Mouse (Mus musculus): ENCODE results near the gene Bclaf1.

Gene Bclaf1

DNA sequence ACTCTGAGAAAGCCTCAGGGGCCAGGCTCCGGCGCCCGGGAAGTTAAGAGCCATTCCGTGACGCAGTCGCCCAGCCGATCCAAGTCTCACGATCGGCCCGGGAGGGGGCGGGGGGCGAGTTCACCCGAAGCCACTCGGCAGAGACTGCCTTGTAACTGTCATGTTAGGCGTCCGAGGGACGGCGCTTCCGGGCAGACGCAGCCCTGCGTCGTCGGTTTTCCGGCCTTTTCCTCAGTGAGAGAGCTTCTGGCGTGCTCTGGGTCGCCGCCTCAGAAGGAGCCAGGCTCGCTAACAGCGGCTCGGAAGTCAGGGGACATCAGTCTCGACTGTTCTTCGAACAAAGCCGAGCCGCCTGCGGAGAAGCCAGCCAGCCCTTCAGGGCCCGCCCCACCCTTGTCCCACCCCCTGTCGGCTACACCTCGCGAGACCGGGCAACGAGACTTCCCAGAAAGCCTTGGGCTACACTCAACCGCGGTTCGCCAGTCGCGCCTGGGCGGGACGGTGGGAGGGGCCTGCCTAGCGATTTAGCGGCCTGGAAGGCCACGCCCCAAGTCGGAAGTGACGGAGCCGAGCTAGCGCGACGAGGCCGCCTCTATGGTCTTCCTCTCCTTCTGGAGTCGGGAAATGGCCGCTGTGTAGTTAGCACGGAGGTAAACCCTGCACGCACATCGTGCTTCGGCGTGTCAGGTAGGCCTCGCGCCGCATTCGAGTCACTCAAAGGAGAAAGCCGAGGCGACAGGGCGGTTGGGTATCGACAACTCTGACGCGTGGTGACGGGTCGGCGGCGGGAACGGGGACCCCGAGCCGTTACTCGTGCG is at the start of gene Bclaf1:
Gene Bclaf1, plus strand, starts transcription at position 552 of the 818 bp plus-strand sequence.
- DNase-seq: peak; percentile 100

DNA sequence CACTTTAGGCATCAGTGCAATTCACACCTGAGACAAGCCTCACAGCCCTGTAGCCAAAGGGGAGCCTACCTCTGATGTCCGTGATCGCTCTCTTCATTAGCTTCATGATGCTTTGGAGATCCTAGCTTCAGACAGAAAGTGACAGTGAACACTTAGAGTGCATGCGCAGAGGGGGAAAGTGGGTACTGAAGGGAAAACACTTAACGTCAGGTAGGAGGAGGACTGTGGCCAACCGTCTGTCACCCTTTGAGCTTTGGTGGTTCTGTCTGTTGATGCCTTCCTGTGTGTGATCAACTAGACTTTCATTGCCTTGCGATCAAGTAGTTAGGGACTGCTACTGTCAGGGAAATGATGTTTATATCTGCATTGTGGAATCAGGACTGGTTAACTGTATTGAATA is 49.4 kb upstream of the Bclaf1 start:
- DNase-seq: no peak

DNA sequence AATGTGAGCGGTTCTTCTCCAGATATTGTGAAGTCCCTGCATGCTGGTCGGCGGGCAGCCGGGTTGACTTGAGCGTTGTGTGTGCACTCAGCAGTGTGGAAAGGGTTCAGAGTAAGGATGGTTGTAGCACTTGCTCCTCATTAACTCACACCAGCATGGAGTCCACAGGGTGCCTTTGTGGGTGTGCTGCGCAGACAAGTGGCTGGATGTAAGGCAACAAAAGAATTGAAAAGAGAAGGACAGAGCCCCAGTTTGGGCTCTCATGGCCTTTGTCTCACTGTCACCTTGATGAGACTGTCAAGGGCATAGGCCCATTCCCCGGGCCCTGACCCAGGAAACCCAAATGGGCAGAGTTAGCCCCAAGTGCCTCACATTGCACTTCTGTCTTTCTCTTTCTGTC is 47.8 kb upstream of the Bclaf1 start:
- DNase-seq: no peak

DNA sequence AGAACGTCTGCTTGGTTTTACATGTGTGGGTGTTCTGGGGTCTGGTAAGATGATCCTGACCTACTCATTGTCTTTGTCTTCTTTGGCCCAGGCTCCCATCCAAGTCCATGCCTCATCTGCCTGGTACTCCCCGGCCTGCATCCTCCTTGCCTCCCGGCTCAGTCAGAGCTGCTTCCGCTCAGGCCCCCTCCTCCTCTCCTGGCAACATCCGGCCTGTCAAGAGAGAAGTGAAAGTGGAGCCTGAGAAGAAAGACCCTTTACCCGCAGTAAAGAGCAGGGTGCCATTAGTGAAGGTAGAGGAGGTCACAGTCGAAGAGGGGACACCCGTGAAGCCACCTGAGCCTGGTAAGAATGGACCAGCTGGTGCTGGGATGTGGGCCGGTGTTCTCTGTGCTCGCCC is 45.2 kb upstream of the Bclaf1 start:
- no peak for DNase-seq

DNA sequence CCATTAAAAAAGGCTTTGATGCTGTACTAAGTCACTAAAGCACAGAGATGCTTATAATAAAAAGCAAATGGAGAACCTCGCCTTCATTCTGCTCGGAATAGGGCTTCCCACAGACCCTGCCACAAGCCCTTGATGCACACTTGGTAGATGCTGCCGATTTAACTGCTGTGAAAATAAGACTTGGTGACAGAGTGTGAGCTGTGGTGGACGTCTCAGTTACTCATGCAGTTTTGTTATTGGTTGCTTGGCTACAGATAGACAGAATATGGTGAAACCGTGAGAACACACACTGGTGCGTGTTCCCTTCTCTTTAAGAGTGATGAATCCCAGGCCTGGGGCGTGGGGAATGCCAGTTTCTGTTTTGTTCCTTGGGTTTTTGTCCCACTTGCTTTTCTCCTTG is 43.3 kb upstream of the Bclaf1 start:
- DNase-seq: no peak

DNA sequence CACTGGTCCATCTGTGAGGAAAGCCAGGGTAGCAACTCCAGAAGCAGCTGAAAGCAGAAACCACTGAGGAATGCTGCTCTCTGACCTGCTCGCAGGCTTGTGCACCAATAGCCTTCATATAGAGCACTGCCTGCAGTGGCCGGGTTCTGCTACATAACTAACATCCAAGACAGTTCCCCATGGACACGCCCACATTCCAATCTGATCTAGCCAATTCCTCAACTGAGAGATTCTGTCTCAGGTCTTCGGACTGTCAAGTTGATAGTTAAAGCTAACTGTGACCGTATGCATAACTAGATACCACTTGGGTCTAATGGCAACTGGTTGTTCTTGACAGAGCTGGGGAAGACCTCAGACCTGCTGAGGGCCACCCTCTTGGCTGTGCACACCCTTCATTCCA is 39.9 kb upstream of the Bclaf1 start:
- no peak for DNase-seq

DNA sequence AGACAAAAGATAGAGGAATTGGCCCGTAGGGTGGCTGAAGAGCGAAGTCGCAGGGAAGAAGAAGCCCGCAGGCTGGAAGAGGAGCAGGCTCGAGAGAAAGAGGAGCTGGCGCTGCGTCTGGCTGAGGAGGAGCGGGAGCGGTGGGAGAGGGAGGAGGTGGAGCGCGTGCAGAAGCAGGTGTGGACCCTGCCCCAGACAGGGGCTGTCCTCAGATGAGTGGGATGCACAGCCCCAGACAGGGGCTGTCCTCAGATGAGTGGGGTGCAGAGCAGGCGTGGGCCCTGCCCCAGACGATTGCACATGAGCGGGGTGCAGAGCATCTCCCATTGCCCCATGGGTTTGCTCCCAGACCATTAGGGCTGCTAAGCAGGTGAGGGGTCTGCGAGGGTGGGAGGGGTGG is 39.0 kb upstream of the Bclaf1 start:
- DNase-seq: no peak

DNA sequence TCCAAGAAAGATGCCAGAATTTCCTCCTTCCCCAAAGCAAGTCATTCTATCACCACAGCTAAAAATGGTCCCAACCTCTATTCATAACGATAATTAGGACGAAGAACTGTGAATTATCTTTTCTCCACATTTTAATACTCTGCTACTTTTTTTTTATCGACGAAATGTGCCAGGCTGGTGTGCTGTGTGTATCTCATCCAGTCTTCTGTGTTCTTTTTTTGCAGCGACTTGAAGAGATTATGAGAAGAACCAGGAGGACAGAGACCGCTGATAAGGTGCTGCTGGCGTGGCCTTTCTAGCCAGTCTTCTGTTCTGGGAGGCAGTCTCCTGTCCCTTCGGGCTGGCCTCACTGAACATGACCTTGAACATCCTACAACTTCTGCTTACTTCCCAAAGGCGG is 38.2 kb upstream of the Bclaf1 start:
- DNase-seq: no peak

DNA sequence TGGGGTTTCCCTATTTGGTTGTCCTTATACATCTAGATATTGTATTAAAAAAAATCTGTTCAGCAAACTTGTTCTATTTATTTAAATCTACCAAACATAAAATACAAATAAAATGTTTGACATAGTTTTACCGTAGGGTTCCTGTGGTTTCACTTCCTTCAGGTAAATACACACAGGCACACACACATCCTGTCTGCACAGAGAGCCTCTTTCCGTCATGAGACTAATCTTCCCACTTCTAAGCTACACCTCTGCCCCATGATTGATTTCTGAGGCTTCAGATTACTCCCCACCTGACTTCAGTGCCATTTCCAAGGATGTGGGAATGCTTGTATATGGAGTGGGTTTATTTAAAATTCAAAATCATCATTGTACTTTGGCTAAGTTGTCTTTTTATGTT is 30.8 kb upstream of the Bclaf1 start:
- no peak for DNase-seq

DNA sequence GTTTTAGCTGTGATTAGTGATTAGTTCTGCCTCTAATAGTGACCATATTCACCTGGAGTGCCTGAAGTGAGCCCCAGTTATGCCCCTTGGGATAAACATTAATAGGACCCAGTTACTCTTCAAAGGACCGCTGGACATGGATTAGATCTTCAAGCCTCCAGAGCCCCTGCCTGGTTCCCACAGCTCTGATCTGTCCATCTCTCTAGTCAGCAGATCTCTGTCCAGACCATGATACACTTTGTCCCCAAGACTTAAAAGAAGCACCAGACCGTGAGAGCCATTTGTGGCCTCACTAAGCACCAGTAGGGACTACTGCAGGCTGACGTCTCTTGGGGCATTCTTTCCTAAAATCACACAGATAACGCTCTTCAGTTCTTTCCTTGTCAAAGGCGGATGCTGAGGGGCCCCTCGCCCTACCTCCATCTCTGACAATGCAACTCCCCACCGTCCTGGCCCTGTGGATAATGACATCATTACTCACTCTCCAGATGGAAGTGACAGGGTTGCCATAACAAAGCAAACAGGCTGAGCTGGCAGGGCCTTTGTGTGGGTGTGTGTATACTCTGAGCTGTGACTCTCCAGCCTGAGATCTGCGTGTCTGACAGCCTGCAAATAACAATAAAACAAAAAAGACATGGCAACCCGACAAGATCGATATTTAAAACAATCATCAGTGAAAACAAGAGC is 26.8 kb upstream of the Bclaf1 start:
- peak; percentile 45 for DNase-seq

DNA sequence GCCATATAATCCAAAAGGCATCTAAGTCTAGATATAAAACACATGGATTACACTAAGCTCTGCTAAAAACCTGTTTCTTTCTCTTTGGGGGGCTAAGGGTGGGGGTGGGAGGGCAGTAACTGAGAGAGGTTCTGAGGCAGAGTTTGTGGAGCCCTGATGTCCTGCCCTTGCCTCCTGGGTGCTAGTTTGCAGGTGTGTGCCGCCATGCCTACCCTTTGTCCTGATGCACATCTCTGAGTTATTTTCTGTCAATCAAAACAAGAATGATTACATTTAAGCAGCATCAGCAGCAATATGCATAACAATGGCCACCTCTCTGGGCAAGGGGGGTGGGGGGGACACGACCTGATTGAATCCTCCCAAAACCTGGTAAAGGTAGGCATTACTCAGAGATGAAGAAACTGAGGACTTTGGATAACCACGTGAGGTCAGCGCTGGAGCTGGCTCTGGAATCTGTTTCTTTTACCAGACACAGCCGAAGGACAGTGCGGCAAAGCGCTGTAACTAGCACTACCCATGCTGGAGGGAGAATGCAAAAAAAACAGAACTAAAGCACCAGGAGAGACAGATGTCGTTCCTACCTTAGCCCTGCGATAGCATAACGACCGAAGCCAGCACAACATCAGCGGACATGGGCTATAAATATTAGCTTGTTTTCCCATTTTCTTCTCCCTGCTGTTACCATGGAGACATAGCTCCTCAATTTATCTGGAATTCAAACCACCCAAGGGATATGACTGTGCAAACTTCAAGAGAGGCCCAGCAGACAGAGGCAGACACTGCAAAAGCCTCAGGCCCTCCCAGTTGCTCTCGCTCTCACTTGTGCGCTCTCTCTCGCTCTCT is 26.1 kb upstream of the Bclaf1 start:
- DNase-seq: no peak

DNA sequence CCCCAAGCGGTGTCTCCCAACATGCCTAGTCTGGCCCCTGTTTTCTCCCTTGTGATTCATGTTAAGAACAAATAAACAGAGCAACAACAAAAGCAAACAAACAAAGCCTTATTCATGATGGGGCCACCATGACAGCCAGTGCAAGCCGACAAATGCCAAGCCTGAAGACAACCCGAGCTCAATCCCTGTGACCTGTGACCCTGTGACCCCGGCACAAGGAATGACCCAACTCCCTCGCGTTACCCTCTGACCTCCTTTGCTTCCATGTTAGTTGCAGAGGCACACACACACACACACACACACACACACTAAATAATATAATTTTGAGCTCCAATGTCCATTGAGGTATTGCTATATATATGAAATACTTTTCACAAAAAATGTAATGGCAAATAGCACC is 24.9 kb upstream of the Bclaf1 start:
- no peak for DNase-seq

DNA sequence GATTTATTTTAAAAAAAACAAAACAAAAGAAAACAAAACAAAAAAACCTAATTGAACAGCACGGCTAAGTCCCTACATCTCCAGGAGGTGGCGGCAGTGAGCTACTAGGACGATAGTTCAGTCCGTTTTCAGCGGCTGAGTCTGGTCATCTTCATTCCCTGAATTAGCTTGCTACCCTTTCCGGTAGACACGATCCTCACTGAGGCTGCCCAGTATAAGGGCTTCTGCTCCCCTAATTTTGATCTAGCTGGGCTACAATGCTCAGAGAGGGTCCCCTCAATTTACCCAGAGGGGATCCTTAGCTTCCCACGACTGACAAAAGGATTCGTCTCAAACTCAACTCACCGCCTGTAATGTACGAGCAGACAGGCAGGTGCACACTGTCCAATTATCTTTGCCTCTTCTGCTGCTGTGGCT is 21.8 kb upstream of the Bclaf1 start:
- peak; percentile 82 for DNase-seq

DNA sequence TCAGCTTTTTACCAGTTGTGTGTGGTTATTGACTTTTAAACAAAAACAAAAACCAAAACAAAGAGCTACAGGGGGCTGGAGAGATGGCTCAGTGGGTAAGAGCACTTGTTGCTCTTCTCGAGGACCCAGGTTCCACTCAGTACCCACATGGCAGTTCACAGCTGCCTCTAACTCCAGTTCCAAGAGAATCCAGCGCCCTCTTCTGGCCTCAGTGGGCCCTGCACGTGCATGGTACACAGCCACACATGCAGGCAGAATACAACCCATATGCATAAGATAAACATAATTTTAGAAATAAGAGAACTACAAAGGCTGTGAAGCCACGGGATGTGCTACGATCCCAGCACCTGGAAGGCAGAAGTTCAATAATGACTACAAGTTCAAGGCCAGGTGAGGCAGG is 16.3 kb upstream of the Bclaf1 start:
- DNase-seq: no peak

DNA sequence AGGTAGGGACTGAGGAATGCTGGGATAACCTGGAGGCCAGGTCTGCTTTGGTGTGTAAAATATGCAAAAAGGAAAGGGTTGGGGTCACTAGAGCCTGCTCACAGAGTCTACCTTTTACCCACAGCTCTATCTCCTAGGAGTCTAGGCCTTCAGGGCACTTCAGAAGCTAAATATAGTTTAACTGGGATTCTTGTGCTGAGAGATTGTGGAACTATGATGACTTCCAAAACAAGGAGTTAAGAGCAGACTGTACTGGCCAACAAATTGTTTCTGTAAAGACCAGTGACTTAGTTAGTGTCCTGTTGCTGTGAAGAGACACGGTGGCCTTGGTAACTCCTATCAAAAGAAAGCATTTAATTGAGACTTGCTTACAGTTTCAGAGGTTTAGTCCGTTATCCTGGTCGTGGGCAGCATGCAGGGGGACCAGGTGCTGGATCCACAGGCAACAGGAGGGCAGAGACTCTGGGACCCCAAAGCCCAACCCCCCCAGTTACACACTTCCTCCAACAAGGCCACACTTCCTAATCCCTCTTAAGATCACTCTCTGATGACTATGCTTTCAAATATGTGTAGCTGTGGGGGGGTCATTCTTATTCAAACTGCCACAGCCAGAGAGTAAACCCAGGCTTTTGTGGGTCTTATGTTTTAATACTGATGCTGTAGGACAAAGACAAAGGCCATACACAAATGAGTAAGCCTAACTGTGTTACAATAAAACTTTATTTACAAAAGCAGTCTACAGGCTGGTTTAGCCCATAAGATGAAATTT is 13.9 kb upstream of the Bclaf1 start:
- DNase-seq: no peak

DNA sequence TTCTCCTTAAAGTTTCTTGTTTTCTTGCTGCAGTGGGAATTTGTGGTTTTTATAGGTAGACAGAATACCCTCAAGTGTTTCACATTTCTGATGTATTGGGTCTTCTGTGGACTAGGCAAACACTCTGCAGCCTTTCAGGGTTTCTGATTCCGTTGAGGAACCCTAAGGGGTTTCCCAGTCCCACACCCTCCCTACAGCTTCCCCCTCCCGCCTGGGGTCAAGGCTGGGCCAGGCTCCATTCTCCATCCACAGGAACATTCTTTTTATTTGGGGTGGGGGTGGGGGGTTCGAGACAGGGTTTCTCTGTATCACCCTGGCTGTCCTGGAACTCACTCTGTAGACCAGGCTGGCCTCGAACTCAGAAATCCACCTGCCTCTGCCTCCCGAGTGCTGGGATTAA is 13.2 kb upstream of the Bclaf1 start:
- DNase-seq: no peak

DNA sequence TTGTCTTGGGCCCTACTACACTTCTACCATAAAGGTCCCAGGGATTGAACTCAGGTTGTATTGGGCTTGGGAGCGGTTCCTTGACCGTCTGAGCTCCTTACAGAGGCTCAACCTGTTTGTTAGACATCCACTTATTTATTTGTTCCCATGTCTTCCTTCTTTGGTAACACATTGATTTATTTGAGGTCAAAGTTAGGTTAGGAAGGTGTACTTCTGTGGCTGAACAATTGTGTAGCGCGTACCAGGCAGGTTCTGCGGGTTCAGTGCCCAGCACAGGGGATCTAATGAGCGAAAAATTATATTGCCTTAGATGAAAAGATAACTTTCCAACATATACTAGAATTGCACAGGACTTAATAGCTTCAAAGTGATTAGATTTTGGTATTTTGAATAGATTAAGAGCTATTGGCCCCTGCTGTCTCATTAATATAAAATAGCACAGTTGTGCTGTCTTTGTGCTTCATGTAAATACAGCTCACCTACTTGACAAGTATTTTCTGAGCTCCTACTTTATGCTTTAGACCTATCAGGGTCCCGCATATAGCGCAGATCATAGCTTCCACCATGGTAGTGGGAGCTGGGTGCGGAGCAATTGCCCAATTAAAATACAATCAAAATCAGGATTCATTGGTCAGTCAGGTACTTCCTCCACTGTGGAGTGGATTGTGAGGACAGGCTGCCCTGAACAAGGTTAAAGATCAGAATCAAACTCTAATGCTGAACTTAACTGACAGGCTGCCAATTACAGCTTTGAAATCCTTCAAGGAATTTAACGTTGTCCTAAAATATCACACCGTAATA is 1.1 kb upstream of the Bclaf1 start:
- DNase-seq: no peak

DNA sequence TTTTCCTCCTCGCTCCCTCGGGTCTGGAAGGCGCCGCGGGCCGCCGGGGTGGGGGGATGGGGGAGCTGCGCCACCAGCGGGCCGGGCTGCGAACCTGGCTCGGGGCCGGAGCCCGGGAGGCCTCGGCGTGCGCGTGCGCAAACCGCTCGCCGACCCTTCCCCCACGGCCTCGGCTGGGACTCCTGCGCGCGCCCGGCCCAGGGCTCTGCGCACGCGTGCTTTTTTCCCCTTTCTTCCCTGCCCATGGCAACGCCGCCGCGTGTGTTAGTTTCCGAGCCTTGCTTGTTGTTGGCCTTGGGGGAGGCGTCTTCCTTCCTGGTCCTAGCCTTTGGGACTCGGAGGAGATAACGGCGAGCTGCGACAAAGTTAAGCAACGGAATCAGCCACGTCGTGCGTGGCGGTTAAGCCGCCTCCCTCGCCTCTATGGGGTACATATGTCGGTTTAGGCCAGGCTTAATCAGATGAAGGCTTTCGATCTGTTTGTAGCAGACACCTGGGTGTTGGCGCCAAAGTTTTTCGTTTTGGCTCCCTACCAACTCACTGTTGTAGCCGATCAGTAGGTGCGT is 550 bp downstream of the Bclaf1 start:
- peak; percentile 94 for DNase-seq

DNA sequence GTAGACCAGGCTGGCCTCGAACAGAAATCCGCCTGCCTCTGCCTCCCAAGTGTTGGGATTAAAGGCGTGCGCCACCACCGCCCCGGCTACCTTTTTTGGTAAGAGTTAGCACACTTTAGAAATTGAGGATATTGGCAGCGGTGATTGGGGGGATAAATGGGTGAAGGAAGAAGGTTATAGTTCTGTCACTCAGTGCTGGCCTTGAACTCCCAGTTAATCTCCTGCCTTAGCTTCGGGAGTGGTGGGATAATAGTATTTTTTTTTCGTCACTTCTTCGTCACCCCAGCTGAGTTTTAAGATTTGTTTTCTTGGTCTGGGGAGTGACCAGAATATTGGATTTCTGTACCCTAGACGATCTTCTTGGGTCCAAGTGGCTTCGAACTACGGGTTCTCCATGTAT is 1.2 kb downstream of the Bclaf1 start:
- DNase-seq: no peak

DNA sequence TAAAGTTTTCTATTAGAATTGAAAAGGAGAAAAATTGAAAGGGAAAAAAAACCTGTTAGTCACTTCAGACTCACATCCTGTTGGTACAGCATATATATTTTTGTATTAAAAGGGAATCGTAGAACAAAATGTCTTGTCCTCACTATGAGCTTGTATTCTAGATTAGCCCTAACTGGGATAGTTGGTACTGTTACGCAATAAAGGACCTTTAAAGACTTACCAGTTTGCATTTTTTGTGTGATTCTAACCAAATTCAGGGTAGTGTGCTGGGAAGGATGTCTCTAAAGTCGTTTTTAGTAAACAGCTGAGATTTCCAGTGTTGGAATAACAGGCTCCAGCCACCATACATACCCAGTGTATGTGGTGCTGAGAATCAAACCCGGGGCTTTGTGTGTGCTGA is 1.7 kb downstream of the Bclaf1 start:
- no peak for DNase-seq

DNA sequence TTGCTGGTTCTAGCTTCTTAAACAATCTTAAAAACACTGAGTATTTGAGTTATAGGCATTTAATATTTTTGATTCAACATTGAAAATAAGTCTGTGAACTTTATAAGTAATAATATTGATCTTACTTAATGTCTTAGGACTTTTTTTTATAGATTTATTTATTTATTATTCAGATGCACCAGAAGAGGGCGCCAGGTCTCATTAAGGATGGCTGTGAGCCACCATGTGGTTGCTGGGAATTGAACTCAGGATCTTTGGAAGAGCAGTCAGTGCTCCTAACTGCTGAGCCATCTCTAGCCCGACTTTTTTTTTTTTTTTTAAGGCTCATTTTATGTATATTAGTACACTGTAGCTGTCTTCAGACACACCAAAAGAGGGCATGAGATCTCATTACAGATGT is 2.5 kb downstream of the Bclaf1 start:
- DNase-seq: no peak

DNA sequence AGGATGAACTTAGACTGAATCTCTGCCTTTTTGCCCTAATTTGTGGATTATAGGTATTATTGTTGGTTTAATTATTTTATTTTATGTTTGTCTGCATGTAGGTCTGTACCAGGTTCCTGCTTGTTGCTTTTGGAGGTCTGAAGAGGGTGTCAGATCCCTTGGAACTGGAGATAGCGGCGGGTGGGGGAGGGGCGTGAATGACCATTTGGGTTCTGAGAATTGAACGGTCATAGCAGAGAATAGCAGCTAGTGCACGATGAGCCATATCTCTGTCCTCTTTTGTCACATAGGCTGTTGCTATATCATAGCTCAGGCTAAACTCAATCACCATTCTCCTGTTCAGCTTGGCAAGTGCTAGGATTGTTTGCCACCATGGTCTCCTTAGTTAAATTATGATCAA is 5.2 kb downstream of the Bclaf1 start:
- no peak for DNase-seq

All from kidney, postnatal 14 days (tissue).